Mouse (Mus musculus): Measurements from ENCODE around the gene Gjd3.
"Not testable (repeated sequence)": the region's sequence is repeated elsewhere in the genome, so short reads cannot be mapped to it uniquely, and the experiment has no call there.

The Gjd3 gene

DNA sequence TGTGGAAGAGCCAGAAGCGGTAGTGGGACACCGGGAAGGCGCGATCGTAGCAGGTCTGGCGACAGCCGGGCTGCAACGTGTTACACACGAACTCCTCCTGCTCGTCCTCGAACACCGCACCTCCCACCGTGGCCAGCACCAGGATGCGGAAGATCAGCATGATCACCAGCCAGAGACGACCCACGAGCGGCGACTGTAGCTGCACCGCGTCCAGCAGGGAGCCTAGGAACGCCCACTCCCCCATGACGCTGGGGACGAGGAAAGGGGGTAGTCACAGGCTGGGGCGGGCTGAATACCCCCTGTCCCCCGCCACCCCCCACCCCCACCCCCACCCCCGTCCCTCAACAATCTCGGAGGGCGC lies at the start of gene Gjd3:
Gene Gjd3, minus strand, starts transcription at position 244 of the 361 bp plus-strand sequence.
- in situ Hi-C loops (cut with MboI, MseI): no loop called here

DNA sequence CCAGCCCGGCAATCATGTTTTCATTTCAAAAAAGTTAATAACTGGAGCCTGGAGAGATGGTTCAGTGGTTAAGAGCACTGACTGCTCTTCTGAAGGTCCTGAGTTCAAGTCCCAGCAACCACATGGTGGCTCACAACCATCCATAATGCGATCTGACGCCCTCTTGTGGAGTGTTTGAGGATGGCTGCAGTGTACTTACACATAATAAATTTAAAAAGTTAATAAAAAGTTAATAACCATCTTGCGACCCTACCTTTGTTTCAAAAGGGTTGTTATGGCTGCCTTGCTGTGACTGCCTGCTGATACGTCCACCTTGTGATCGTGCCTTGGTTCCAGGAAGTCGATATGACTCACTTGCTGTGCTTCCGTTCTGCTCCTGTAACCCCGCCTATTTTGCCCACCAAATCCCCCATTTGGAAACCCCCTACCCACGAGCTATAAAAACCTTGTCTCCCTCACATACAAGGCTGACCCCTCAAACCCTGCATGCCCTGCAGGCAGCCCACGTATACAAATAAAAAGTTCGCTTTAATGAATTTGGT lies 44.2 kb upstream of the Gjd3 start:
- in situ Hi-C loops (cut with MboI, MseI): no loop called here

DNA sequence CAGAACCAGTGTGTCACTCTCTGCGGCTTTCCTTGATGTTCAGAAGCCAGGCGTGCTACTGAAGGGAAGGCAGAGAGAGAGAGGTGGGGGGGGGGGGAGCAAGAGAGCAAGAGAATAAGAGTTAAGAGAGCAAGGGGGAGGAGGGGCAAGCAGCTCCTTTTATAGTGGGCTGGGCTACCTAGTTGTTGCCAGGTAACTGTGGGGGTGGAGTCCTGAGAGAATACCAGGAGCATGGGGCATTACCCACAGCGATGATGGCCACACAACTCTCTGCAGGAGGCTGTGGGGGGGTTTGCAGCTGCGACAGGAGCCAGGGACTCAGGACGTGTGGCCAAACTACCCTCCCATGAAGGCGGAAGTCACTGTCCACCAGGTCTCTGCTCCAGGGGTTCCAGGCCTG lies 43.1 kb upstream of the Gjd3 start:
- in situ Hi-C loops (cut with MboI, MseI): no loop called here

DNA sequence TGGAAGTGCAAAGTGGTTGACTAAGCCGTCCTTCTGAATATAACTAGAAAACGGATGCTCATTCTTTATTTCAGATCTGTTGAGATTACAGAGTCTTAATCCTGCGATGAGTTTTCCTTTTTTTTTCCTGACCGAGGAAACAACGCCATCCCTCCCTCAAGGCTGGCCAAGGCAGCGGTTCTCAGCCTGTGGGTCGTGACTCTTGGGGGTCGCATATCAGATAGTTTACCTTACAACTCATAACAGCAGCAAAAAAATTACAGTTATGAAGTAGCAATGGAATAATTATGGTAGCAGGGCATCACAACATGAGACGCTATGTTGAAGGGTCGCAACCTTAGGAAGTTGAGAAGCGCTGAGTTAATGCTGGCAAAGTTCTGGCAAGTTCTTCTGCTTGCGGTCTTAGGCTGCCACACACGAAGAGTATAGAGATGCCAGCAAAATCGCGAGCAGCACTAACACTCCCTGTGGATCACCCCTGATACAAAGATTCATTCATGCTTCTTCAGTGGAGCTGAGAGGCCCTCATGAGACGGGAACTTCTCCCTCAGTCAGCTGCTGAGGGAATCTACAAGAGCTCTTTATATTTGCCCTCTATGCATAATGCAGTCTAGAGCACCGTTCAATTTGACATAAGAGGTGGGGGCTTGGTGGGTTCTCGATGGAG lies 41.8 kb upstream of the Gjd3 start:
- in situ Hi-C loops (cut with MboI, MseI): loop anchor here (25.0 kb wide), 2 partner anchors 862 to 1863 kb away; partner anchors contain the start of gene Fbxl20

DNA sequence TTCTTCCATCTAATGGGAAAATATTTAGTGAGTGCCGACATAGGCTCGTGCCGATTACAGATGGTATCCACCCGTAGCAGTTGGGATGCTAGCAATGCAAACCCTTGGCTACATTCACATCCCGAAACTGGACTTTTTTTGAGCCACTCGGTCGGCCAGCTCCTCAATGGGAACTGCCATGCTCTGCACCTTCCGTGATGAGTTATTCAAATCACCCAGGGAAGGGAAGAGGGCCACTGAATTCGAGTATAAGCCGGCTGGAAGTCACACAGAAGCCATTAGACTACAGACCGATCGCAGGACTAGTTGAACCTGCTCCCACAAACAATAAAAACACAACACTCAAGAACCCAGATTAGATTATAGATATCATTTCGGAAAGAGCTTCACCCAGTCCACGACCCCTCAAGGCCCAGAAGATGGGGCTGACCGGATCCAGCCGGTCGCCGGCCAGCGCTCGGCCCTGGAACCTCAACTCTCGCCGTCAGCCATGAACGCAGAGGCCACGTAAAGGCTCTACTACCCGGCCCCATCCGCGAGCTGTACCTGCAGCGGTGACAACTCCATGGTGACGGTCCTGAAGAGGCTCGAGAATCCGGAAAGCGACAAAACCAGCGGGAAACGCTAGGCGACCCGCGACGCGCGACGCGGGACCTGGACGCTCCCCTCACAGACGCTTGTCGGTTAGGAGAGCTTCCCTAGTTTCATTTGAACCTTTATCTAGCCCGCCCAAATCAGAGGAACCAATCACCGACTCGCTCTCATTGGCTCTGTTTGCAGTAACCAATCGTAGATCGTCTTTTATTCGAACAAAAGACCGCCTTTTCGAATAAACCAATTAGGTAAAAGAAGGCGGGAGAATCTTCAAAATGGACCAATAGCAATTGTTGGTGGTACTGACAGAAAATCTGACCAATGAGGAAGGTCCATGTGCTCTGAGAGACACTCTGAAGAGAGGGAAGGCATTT lies 41.0 kb upstream of the Gjd3 start, which contains the start of gene Top2a:
Gene Top2a, minus strand, starts transcription at position 690 of the 968 bp plus-strand sequence.
- in situ Hi-C loops (cut with MboI, MseI): loop anchor here (25.0 kb wide), 2 partner anchors 861 to 1864 kb away; partner anchors contain the start of gene Fbxl20

DNA sequence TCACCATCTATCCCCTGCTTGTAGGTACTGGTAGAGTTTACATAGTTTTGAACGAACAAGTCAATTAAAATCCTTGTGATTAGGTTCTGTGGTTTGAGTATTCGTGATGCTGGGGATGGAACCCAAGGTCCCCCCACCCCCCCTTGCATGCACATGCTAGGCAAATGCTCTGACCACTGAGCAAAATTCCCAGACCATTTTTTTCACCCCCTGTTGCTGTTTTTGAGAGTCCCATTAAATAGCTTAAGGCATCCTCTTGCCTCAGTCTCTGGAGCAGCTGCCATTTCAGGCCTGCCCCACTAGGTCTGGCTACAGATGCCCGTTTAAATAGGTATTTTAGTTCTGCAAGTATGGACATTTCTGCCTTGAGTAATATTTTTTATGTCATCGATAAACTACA lies 40.3 kb upstream of the Gjd3 start:
- in situ Hi-C loops (cut with MboI, MseI): loop anchor here (25.0 kb wide), 2 partner anchors 861 to 1864 kb away; partner anchors contain the start of gene Fbxl20

DNA sequence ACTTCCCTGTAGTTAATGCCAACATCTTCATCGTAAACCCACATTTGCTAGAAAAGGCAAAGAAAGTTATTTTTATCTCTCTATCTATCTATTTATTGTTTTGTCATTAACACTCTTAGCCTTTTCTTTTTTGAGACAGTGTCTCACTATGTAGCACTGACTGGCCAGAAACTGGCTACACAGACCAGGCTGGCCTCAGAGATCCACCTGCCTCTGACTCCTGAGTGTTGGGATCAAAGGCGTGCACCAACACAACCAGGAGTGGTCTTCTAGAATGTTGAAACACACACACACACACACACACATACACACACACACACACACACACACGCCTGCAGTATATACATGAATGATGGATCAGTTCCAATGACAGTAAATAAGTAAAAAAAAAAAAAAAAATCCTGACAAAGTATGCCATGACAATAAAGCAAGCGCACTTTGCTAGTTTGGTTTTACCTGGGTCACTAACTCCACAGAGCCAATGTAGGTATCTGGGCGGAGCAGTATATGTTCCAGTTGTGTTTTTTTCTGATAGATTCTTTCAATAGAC lies 39.6 kb upstream of the Gjd3 start:
- in situ Hi-C loops (cut with MboI, MseI): loop anchor here (25.0 kb wide), 2 partner anchors 860 to 1865 kb away; partner anchors contain the start of gene Fbxl20

DNA sequence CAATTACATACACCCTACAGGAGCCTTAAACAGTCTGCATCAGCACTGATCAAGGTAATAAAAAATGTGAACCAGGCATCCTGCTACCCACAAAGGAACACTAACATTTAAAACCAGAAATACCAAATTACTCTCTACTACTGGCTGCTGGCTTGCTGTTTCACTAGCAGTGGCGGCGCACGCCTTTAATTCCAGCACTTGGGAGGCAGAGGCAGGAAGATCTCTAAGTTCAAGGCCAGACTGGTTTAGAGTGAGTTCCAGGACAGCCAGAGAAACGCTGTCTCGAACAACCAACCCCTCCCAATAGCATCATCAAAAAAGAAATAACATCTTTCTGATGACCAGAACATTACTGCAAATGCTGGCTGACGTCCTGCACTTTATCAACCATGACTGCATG lies 37.0 kb upstream of the Gjd3 start:
- in situ Hi-C loops (cut with MboI, MseI): loop anchor here (25.0 kb wide), 2 partner anchors 858 to 1867 kb away; partner anchors contain the start of gene Fbxl20

DNA sequence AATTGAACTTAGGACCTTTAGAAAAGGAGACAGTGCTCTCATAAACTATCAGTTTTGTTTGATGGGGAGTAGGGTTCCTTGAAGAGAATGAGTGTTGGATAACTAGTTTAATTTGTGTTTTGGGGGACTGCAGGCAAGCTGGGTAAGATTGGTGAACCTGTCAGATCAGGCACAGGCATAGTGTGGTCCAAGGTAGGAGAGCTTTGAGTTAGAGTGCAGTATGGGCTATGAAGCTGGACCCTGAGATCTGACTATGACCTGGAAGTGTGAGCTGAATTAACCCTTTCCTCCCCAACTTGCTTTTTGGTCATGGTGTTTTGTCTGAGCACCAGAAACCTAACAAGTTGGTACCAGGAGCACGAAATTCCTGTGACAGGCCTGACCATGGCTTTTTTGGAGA lies 31.0 kb upstream of the Gjd3 start:
- in situ Hi-C loops (cut with MboI, MseI): loop anchor here (25.0 kb wide), 2 partner anchors 852 to 1873 kb away; partner anchors contain the start of gene Fbxl20

DNA sequence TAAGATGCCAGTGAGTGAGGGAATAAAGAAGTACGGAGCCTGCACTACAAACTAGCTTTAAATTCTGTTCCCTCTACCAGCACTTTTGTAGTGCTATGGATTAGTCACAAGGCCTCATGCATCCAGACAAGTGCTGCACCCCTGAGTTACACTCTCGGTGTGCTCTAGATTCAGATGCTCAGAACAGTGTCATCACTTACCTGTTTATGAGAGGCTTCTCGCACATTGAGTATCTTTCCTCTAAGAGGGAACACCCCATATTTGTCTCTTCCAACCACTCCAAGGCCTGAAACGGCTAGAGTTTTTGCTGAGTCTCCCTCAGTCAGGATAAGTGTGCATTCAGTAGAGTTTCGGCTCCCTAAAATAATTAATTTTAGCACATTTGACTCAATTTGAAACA lies 27.9 kb upstream of the Gjd3 start:
- in situ Hi-C loops (cut with MboI, MseI): loop anchor here (25.0 kb wide), 2 partner anchors 848 to 1877 kb away; partner anchors contain the start of gene Fbxl20

DNA sequence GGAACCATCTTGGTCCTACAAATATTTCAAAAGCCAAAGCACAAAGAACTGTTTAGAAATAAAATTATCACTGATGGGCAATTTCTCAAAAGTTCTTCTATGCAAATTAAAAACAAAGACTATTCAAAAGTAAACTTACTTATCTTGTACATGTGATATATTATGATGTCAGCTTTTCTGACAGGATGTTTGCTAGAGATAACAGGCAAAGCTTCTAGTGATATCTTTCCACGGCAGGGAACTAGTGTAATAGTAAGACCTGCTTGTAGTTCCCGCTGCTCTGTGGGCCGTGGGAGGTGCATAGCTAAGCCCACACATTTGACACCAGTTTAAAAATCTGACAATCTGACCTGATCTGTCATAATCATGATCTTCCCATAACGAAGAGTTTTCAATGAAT lies 27.3 kb upstream of the Gjd3 start:
- in situ Hi-C loops (cut with MboI, MseI): loop anchor here (25.0 kb wide), 2 partner anchors 848 to 1877 kb away; partner anchors contain the start of gene Fbxl20

DNA sequence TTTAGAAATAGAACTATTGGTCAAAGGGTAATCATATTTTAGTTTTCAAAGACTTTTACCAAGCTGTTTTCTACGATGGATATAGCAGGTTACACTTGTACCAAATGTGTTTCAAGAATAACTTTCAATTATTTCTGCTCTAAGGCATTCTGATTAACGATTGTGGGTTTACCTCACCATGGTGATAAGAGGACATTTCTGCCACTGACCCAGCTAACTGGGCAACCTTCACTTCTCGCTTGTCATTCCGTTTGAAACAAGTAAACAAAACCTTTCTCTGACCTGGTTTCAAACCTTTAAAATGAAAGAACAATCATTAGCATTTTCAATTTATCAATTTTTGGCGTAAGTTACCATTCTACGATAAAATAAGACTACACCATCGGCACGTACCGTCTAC lies 24.0 kb upstream of the Gjd3 start:
- in situ Hi-C loops (cut with MboI, MseI): loop anchor here (5.0 to 25.0 kb wide), 5 partner anchors 182 to 1881 kb away; partner anchors contain the start of gene Fbxl20

DNA sequence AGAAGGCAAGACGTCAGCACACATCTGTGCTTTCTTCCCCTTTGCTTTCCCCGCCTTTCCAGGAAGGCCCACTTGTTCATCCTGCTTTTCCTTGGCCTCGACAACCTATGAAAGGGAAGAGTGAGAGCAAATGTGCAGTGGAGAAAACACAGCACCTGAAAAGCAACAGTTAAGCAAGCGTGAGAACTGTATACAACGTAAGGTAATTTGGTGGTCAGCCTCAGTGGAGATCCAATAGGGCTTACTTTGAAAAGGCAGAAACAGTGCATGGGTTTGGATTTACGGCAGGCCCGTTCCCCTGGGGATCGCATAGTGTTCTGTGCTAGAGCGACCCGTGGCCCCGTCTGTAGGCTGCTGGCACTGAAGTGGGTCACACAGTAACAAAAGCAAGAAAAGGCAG lies 16.4 kb upstream of the Gjd3 start:
- in situ Hi-C loops (cut with MboI, MseI): no loop called here

DNA sequence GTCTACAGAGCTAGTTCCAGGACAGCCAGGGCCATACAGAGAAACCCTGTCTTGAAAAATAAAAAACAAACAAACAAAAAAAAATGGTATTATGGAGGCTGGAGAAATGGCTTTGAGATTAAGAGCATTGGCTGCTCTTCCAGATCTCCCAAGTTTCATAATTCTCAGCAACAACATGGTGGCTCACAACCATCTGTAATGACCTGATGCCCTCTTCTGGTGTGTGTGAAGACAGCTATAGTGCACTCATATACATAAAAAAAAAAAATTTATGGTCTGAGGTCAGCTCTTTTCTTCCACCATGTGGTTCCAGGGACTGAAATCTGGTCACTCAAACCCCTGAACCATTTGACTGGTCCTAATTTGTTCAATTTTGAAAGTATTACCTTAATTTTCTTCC lies 16.0 kb upstream of the Gjd3 start:
- in situ Hi-C loops (cut with MboI, MseI): no loop called here

DNA sequence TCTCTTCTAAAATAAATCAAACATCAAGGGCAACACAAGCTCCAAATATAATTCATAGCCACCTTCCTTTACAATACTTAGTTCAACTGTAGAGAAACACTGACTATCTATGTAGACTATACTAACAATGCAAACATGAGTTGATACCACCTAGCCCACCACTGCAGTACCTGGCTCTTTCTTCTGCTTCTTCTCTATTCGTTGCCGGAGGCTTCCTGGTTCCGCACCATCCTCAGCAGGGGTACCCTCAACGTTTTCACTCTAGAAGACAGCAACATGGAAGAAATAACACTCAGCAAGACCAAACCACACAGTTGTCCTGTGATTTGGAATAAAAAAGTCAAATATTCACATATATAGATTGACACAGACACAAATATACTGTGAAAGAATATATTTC lies 14.8 kb upstream of the Gjd3 start:
- in situ Hi-C loops (cut with MboI, MseI): no loop called here

DNA sequence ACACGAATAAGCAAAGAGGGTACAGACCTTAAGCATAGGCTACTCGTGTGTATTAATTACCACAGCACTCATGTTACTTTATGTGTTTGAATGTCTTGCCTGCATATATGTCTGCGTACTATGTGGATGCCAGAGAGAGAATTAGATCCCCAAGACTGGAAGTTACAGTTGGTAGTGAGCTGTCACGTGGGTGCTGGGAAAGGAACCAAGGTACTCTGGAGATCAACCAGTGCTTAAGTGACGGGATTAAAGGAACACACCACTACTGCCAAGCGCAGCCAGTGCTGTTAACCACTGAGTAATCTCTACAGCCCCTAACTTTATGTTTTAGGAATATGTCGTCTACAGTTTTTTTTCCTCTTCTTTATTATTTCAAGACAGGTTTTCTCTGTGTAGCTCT lies 13.2 kb upstream of the Gjd3 start:
- in situ Hi-C loops (cut with MboI, MseI): no loop called here

DNA sequence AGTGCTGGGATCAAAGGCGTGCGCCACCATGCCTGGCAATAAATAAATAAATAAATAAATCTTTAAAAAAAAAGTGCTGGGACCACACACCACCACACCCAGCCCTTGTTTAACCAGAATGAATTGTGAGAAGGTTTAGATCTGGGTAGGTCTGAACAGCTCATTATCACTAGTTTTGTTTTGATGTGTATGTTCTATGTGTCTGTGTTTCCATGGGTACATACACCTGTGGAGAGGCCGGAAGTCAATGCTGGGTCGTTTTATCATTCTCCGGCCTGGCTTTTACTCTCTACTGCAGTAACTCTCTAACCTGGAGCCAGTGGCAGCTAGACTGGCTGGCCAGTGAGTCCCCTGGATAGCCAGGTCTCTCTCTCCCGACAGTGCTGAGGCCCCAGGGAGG lies 8.1 kb upstream of the Gjd3 start:
- in situ Hi-C loops (cut with MboI, MseI): no loop called here

DNA sequence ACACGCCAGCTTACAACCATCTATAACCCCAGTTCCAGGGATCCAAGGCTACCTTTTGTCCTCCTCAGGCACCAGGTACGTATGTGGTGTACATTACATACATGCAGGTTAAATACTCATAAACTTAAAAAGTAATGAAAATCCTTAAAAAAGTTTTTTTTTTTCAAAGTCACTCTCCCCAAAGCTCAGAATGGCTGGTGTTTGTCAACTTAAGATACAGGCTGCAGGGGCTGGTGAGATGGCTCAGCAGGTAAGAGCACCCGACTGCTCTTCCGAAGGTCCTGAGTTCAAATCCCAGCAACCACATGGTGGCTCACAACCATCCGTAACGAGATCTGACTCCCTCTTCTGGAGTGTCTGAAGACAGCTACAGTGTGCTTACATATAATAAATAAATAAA lies 5.4 kb upstream of the Gjd3 start:
- in situ Hi-C loops (cut with MboI, MseI): not testable (repeated sequence)

DNA sequence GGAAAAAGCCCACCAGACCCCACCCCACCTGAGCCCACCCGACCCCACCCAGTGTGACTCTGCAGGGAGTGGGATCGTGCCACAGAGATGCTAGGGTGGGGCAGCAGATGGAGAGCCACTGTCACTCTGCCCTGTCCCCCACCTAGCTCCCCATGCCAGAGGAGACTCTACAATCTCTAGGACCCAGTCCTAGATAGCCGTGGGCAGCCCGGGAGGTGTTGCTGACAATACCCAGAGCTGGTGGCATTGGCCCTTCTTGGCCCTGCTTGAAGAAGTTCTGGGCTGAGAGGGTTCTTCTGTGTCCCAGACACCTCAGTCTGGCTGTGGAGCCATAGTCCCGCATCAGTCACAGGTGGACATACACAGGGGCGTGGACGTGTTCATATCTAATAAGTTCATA lies 2.7 kb upstream of the Gjd3 start:
- in situ Hi-C loops (cut with MboI, MseI): no loop called here

DNA sequence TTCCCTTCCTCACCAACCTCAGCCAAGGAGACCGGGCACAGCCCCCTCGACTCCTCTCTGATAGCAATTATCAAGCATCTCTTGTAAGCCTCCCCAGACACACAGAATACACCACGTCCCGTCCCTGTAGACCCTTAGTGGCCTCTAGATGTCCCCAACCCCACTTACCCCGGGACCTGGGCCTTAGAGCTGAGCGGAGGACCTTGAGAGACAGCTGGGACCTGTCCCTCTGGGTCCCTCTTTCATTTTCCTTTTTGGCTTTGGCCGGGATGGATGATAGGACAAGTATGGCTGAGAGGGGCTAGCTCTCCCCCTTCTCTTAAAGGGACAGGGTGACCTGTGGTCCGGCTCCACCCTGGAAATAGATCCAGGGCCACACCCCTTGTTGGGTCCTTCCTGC lies 735 bp upstream of the Gjd3 start:
- in situ Hi-C loops (cut with MboI, MseI): no loop called here

DNA sequence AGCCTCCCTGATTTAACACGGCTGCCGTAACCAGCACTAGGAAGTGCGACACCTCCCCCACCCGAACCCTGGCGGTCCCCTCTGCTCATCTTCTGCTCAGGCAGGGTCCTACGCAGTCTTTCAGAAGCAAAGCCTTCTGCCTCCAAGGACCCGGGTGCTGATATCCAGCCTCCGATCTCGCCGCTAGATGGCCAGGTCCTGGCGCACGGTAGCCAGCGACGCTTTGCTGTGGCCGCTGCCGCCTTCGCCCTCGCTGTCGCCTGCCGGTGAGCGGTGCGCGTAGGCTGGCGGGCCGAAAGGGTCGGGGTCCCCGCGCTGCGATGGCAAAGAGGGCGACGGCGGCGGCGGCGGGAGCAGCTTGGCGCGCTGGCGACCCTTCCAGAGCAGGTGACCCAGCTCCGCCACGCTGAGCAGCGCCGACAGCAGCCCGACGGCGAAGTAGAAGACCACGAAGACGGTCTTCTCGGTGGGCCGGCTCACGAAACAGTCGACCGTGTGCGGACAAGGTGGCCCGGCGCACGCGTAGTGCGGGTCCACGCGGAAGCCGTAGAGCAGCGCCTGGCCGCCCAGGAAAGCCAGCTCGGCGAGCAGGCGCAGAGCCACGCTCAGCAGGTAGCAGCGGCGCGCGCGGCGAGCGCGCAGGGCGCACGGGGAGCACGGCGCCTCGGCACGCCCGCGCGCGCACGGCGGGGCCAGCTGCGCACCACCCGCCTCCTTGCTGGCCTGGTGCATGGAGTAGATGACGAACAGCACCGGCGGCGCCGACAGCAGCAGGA lies 631 bp downstream of the Gjd3 start:
- in situ Hi-C loops (cut with MboI, MseI): no loop called here

Measured in T-helper 2 cell (primary cell).